Mouse (Mus musculus) right cerebral cortex, postnatal 14 days (tissue): ENCODE results near the gene Prss36.
A peak's percentile ranks its signal among the peaks of the same experiment; 100 is the strongest.
"Not testable (repeated sequence)": the region's sequence is repeated elsewhere in the genome, so short reads cannot be mapped to it uniquely, and the experiment has no call there.

Experiments
- DNase-seq: peaks from one replicate; pipeline ENCODE4 v3.0.0; 2022

Prss36 gene

GRCm38 (mm10) chr7:127899997-127900396 lies 46.5 kb downstream of the Prss36 start:
- no peak for DNase-seq

GRCm38 (mm10) chr7:127898179-127898956 lies 48.2 kb downstream of the Prss36 start:
- no peak for DNase-seq

DNA sequence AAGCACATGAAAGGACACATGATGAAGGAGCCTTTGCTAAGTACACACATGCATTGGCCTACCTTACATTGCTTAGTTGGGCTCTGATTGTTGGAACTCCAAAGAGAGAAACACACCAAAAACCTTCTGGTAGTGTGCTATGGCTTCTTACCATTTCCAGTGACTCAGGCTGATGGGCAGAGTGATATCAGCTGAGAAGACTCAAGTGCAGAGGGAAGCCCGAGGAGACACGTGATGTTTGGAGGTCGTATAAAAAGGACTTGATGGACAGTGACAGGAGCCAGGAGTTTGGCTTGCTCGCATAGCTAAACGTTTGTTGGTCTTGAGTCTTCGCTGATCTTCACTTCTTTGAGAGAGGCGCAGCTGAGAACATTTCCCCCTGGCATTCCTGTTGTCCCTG lies 49.0 kb downstream of the Prss36 start:
- DNase-seq: no peak

DNA sequence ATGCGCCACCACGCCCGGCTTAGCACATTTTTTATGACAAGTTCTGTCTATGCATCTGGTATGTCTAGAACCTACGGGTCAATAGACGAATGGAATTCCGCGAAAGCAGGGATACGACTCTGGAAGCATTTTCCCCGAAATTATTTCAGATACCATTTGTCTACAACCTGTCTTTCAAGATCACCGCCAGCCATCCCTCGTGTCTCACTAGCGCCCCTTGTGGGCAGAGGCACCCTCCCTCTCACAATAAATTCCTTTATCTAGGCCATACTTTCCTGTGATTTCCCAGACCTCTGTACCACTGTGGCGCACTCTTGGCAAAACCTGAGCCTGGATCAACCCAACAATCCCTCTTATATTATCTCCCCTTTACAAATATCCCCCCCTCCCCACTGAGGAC lies 50.1 kb downstream of the Prss36 start:
- DNase-seq: peak; percentile 73

DNA sequence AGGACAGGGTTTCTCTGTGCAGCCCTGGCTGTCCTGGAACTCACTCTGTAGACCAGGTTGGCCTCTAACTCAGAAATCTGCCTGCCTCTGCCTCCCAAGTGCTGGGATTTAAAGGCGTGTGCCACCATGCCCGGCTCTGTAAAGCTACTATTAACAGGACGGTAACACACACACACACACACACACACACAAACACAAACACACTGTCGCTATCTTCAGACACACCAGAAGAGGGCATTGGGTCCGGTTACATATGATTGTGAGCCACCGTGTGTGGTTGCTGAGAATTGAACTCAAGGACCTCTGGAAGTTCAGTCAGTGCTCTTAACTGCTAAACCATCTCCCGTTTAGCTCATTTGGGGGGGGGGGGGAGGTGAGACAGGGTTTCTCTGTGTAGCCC lies 50.6 kb downstream of the Prss36 start:
- not testable (repeated sequence) for DNase-seq

DNA sequence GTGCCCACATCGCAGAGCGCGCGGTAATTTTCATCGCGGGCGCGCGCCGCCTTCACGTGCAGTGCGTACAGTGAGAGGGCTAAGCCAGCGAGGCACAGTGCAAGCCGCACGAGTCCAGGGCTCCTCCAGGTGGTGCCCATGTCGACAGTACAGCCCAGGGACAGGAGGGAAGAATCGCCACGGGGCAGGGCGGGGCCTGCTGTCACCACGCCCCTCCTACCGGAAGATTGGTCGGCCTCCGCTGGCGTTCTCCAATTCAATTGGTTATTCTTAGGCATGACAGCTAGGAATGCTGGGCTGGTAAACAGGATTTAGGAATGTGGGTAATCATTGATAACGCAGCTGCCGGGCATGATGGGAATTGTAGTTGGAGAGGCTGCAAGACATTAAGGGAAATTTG lies 51.1 kb downstream of the Prss36 start, which contains the start of the genes Gm21974 and Vkorc1:
Gene Gm21974, minus strand, starts transcription at position 13 of the 400 bp plus-strand sequence.
Gene Vkorc1, minus strand, starts transcription at position 176 of the 400 bp plus-strand sequence.
- peak; percentile 88 for DNase-seq

DNA sequence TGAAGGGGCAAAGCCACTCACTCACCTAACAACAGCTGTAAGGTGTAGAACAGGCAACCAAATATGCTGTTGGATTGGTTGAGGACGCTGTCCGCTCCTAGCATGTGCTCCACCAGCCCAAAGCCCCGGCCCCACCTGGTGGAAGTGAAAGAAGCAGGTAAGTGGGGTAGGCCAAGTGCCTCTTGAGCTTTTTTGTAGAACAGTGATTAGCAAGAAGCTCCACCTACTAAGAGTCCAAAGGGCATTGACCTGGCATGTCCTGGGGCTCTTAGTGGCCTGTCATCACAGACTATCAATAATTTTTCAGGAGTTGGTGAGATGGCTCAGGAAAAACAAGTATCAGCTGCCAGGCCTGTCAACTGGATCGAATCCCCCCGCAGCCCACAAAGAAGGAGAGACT lies 52.0 kb downstream of the Prss36 start:
- no peak for DNase-seq

DNA sequence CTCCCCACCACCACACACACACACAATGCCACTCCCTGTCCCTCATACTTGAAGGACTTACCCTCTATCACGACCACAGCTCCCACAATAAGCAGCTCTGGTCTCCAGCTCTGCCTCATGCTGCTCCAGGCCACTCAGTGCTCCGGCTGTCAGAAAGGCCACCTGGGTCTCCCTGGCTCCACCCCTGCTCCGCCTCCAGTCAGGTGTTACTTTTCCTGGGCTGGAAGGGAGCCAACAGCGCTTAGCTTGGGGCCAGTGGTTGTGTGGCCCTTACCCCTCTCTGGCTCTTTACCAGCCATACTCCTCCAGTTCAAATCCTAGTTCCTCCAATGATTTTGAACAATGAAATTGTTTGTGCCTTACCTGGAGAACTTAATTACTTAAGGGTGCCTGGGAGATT lies 55.7 kb downstream of the Prss36 start, which contains the start of gene Prss53:
Gene Prss53, minus strand, starts transcription at position 173 of the 400 bp plus-strand sequence.
- no peak for DNase-seq

DNA sequence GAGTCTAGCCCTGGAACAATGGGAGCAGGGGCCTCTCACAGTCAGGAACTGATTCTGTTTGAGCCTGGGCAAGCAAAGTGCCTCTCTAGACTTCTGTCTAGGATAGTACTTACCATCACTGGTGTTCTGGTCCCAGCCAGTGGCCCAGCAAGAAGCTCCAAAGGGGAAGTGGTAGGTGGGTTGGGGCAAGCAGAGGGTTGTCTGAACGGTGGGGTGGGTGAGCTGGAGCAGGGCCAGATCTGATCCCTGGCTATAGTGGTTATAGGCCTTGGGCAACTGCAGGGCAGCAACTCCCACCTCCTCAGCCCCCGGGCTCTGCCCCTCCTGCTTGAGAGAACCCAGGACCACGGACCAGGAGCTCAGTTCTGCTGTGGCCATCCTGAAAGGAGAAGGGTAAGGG lies 57.7 kb downstream of the Prss36 start:
- DNase-seq: no peak

DNA sequence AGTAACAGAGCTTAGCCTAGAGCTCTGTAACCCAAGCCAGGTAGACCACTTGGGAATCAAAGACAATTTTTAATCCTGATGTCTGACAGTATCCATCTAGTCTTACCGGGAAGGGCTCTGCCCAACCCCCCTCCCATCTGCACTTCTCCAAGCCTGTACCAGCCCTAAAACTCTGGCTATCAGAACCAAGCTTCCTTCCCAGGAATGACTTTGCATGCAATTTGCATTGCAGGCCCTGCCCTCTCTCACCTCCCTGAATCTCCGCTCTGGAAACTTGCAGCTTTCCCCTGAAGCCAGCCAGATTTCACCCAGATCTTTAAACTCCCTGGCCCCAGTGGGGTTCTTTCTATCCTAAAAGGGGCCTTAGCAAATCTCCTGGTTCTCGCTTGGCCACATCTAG lies 58.7 kb downstream of the Prss36 start:
- no peak for DNase-seq

- DNase-seq: no peak
These were observed 59.3 kb downstream of the Prss36 start for GRCm38 (mm10) chr7:127887191-127887590.

- no peak for DNase-seq
These were observed 60.0 kb downstream of the Prss36 start for GRCm38 (mm10) chr7:127886551-127886950.

DNA sequence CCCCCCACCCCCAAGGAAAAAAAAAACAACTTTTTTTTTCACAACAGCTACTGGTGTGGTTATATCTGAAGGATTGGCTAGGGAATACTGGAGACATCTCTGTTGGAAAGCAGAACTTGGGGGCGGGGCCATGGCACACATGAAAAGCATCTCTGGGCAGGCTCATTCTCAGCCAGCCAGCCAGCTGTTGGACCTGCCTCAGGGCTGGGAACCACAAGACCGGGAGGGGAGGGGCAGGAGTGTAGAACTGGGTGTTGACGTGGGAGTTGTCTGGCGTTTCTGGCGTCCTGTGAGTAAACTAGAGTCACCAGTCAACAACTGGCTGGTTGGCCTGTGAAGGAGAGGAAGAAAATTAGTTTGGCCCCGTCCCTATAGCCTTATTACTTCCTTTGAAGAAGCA lies 60.6 kb downstream of the Prss36 start:
- DNase-seq: no peak
